Mouse (Mus musculus): Measurements from ENCODE around the gene Thbs4.

DNA sequence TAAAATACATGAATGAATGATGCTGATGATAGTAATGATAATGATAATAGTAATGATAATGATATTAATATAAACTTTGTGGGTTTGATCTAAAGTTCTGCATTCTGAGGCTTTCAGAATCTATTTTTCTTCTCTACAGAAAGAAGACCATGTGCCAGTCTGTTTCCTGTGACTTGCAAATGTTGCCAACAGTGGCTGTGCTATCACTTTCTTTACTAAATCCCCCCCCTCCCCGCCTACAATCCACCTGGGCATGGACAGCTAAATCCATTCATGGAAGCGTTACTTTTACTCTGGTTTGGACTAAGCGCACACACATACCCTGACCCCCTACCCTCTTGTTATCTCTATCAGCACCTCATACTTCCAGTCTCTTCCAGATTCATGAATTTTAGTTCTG is 10.3 kb downstream of the Thbs4 start:
- TF ChIP-seq CTCF (conservative IDR thresholded peaks at IDR 0.05; ENCODE audit: low read length) (no peak), POU5F1 (IDR thresholded peaks at IDR 0.05; ENCODE audit: borderline replicate concordance, low read length) (no peak), NANOG (IDR thresholded peaks at IDR 0.05; ENCODE audit: borderline replicate concordance, low read length) (no peak)

Data from E14TG2a.4 (cell line).